Mouse (Mus musculus): ENCODE measurements around the gene Pycard.

GRCm38 (mm10) chr7:128006193-128006592 lies 12.5 kb upstream of the Pycard start:
- TF ChIP-seq POLR2A (IDR thresholded peaks at IDR 0.05; ENCODE audit: extremely low read depth, insufficient read depth, low read length) (no peak), CTCF (IDR thresholded peaks at IDR 0.05; ENCODE audit: extremely low read depth, insufficient read depth, low read length) (no peak)
